Mouse (Mus musculus) CD8-positive naive resting alpha-beta T cell, adult 2 months (primary cell): ENCODE measurements around the gene Gm10477.
"Not testable (repeated sequence)": the region's sequence is repeated elsewhere in the genome, so short reads cannot be mapped to it uniquely, and the experiment has no call there.

Experiments
- DNase-seq, 2 experiments: peaks; one replicate each; pipeline ENCODE4 v3.0.0; 2022; ENCODE audit warnings: low read depth in 2 of 2, low spot score in 2 of 2

The Gm10477 gene

GRCm38 (mm10) chrX:56524442-56524841, at the start of gene Gm10477:
TSS of gene Gm10477 (plus strand) at chrX:56524742.
- not testable (repeated sequence) for DNase-seq

- DNase-seq, result no peak
Measured at GRCm38 (mm10) chrX:56477553-56477952, 47.0 kb upstream of the Gm10477 start.

- DNase-seq, result no peak
Measured at GRCm38 (mm10) chrX:56481906-56482305, 42.6 kb upstream of the Gm10477 start.

- peak; percentile 43 to 69 for DNase-seq
Measured at GRCm38 (mm10) chrX:56489758-56490157, 34.8 kb upstream of the Gm10477 start.

GRCm38 (mm10) chrX:56497241-56497640, 27.3 kb upstream of the Gm10477 start:
- DNase-seq, result no peak

GRCm38 (mm10) chrX:56531266-56531665, 6.7 kb downstream of the Gm10477 start:
- peak; percentile 3 to 40 for DNase-seq

- no peak for DNase-seq
Measured at GRCm38 (mm10) chrX:56537162-56537561, 12.6 kb downstream of the Gm10477 start.

- DNase-seq, result no peak
Measured at GRCm38 (mm10) chrX:56549506-56549905, 25.0 kb downstream of the Gm10477 start, which contains the start of gene Gm648. TSS of gene Gm648 (minus strand) at chrX:56549606.

- no peak for DNase-seq
Measured at GRCm38 (mm10) chrX:56553584-56553983, 29.0 kb downstream of the Gm10477 start.

- peak in 1 of 2 experiments; percentile 6 for DNase-seq
Measured at GRCm38 (mm10) chrX:56572465-56572864, 47.9 kb downstream of the Gm10477 start.
